Mouse (Mus musculus) left cerebral cortex, adult 8-10 months (tissue): ENCODE measurements around the gene Schip1. TPM values are rescaled to one million over a fixed set of nuclear protein-coding genes. Genes with fewer than 3 reads are reported as not detected.

Source experiments
- DNase-seq, 2 experiments: peaks; one replicate each; pipeline ENCODE4 v3.0.0; 2022; ENCODE audit warnings: low spot score in 2 of 2
- total RNA-seq, 4 experiments: library from RNA; stranded (reverse); gene quantifications; 2 replicates each; pipeline ENCODE4 v1.2.4; 2022

The Schip1 gene
- total RNA-seq, 4 experiments from 2014 or later: 173 to 196 (median 186) TPM

GRCm38 (mm10) chr3:68610011-68610410 lies 545.4 kb downstream of the Schip1 start:
- DNase-seq: no peak

- no peak for DNase-seq
These were observed 546.1 kb downstream of the Schip1 start for GRCm38 (mm10) chr3:68610598-68611261.

GRCm38 (mm10) chr3:68615042-68615810 lies 550.6 kb downstream of the Schip1 start:
- no peak for DNase-seq

DNA sequence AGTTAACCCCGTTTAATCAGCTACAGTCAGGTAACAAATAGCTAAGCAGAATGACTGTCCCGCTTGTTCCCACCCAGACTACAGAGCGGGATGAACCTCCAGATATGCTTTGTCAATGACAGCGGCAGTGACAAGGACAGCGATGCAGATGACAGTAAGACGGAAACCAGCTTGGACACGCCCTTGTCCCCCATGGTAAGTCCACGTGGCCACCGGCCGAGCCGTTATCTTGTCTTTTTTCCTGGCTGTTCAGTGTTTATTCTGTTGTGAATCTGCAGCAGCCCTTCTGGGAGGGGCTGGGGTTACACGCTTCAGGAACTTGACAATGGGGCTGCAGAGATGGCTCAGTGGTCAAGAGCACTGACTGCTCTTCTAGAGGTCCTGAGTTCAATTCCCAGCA lies 551.8 kb downstream of the Schip1 start:
- no peak for DNase-seq

DNA sequence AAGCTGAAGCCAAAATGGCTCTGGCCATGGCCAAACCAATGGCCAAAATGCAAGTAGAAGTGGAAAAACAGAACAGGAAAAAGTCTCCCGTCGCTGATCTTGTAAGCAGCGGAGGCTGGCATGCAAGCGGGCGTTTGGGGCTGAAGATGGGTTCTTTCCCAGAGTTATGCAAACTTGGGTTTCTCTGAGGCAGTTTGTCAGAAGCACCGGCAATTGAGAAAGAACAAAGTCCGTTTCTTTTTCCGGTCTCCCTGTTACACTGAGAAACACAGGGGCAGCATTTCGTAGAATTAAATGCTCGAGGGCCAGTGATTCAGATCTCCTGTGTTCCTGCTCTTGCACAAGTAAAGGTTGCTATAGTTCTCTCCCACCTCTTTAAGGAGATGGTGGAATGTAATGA lies 553.1 kb downstream of the Schip1 start:
- DNase-seq: no peak

GRCm38 (mm10) chr3:68619097-68619496 lies 554.5 kb downstream of the Schip1 start:
- no peak for DNase-seq

DNA sequence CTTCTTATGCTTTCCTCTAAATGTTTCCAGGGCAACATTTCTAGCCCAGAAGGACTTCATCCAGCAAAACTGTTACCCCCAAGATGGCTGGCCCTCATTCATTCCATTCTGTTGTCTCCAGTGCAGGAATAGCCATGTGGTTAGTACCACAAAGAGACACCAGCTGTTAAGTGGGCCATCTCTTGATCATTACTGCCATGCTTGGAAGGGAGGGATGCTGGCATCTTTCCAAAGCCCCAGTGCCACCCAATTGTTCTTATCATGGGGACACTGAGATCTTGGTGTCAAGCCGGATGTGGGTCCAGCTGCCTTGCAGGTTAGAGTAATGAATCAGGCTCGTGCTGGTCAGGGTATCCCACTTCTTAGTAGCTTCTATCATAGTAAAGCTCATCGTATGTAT lies 557.4 kb downstream of the Schip1 start:
- no peak for DNase-seq

- DNase-seq: no peak
These were observed 558.4 kb downstream of the Schip1 start for GRCm38 (mm10) chr3:68623036-68623435.

DNA sequence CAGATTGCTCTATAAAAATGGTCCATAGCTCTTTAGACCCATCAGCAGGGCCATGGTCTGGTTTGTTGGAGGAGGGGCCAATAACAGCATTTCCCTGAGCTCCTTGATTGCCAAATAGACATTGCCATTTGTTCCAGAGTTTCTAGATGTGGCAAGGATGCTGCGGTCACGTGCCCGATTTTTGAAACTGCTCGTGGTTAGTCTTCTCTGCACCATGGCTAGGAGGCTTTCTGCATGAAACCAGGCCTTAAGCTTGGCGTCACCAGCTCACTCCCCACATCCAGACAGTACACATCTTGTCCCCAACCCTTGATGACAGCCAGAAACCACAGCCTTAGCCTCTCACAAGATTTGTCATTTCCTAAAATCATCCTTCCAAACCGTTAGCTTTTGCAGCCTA lies 559.9 kb downstream of the Schip1 start:
- DNase-seq: no peak

- DNase-seq: no peak
These were observed 565.7 kb downstream of the Schip1 start for GRCm38 (mm10) chr3:68630261-68630660.

DNA sequence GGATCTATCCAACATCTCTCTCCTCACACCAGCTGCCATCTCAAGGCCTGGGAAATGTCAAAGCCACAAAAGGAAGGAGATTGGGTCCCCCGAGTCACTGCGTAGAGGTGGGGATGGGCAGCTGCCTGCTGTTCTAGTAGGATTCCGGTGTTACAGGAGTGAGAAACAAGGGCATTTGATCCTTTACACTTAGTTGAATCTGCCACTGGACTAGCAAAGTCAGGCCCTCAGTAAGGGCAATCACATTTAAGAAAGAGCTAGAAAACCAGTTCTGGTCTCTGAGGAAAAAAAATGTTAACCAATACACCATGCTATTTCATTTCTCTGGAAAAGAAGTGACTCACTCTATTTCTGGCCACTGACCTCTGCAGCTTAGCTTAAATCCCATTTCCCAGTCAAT lies 566.2 kb downstream of the Schip1 start:
- no peak for DNase-seq

- DNase-seq: no peak
These were observed 568.1 kb downstream of the Schip1 start for GRCm38 (mm10) chr3:68632714-68633113.

GRCm38 (mm10) chr3:68633577-68633976 lies 569.0 kb downstream of the Schip1 start:
- no peak for DNase-seq

- no peak for DNase-seq
These were observed 573.4 kb downstream of the Schip1 start for GRCm38 (mm10) chr3:68637960-68638359.

DNA sequence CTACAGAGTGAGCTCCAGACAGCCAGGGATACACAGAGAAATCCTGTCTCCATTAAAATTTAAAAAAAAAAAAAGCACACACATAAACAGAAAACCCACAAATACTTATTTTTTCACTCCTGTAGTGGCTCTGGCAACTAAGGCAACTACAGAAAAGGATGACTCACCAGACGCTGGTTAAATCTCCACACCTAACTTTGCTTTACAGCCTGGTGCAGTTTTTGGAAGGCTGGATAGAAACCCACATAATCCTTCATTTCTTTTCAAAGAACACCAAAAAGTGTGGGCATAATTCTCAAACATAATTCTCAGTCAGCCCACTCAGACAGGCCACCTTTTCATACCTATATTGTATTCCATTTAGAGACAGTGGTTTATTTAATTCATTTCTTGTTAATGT lies 574.1 kb downstream of the Schip1 start:
- DNase-seq: no peak

- DNase-seq: no peak
These were observed 578.3 kb downstream of the Schip1 start for GRCm38 (mm10) chr3:68642935-68643334.

GRCm38 (mm10) chr3:68646387-68647130 lies 582.0 kb downstream of the Schip1 start:
- no peak for DNase-seq

DNA sequence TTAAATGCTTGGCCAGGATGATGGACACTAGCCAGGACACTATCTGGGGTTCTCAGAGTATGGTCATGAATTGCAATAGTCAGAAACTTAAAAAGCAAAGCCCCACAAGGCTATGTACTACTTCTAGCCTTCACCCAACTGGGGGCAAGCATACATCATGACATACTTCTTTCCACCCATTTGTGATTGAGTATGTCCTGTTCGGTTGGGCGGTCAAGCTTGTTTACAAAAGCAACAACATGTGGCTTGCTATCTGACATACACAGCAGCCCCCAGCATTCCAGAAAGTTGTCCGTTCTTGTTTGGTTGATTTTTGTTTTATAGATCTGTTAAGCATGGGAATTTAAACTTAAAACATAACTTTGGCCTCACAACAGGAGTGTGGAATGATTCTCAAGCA lies 582.7 kb downstream of the Schip1 start:
- no peak for DNase-seq

- DNase-seq: no peak
These were observed 585.6 kb downstream of the Schip1 start for GRCm38 (mm10) chr3:68650251-68650650.

DNA sequence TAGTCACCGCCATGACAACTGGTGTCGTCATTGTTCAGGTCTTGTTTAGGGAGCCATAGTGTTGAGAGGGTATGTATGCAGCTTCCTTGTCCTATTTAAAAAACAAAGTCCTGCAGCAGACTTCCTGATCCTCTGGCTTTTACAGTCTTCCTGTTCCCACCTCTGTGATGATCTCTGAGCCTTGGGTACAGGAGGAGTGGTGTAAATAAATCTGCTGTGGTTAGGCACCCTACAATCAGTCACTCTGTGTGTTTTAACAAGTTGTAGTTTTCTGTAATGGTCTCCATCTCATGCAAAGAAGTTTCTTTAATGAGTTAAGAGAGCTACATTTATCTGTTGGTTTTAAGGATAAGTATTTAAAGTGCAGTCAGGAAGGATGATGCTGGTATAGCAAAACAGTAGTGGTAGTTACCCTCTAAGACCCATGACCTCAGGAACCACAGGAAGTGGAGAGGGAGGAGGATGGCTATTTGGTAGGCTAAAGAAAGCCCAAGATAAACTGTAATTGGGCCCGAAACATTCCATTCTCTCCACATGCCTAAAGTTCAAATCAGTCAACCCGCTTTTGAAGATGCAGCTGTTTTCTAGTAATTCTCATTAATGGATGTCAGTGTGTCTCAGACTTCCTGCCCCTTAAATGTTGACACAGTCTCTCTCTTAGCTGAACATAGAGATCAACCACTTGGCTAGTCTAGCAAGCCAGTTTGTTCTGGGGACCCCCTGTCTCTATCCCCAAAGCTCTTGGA lies 592.2 kb downstream of the Schip1 start:
- DNase-seq: no peak

- DNase-seq: no peak
These were observed 593.1 kb downstream of the Schip1 start for GRCm38 (mm10) chr3:68657589-68658245.
